Mouse (Mus musculus) frontal cortex, adult (tissue): Measurements from ENCODE around the gene Immp2l.

Experiments
- ATAC-seq: cut with Nextera tagmentation; 2 replicates; pipeline ENCODE4 v1.9.2; 2017; ENCODE audit warnings: mild to moderate bottlenecking, moderate library complexity, mixed read lengths; ENCODE audit not compliant: low TSS enrichment

Immp2l gene

DNA sequence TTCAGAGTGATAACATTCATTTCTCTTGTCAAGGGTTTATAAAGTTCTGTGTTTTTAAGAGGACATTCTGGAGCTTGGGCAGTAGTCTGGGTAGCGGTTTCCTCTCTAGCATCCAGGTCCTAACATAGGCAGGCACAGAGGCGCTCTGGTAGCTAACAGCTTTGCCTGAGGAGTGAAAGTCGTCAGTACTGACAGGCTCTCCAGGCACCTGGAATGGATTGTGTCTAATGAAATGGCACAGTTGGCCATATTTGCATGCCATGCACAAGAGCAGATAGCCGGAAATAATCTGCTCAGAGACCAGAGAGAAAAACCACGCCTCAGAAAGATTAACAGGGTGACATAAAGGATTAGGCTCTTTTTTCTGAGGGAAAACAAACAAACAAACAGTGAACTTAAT is 403.6 kb downstream of the Immp2l start:
- ATAC-seq = 0 out of 2 replicates have a peak, but pooled peaks have one; percentile 23

GRCm38 (mm10) chr12:41428806-41429205 is 404.9 kb downstream of the Immp2l start:
- no peak for ATAC-seq

GRCm38 (mm10) chr12:41436206-41436985 is 412.5 kb downstream of the Immp2l start:
- no peak for ATAC-seq

- no peak for ATAC-seq
Observed at GRCm38 (mm10) chr12:41438446-41438845, 414.6 kb downstream of the Immp2l start.

DNA sequence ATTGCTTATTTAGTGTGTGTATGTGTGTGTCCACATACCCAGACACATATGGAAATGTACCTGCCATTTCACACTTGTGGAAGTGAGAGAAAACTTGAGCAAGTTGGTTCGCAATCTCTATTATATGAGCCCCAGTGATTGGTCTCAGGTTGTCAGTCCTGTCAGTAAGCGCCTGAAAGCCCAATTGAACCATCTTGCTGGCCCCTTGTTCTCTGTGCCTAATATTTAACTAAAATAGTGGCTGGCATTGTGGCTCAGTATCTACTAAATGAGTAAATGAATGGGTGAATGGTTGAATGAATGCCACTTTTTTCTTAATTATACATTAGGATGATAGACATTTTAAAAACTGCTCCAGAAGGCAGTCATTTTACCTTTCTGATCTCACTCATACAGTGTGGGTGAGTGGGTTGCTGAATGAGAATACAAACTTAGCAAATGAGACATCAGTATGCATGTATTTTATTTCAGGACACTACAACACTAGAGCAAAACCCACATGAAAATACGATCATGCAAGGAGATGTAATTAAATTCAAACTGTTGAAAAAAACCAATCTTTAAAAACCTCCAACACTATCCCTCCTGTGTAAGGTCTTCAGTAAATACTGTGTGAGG is 444.6 kb downstream of the Immp2l start:
- ATAC-seq = peak; percentile 69; the same call in 1 of the 2 replicates

DNA sequence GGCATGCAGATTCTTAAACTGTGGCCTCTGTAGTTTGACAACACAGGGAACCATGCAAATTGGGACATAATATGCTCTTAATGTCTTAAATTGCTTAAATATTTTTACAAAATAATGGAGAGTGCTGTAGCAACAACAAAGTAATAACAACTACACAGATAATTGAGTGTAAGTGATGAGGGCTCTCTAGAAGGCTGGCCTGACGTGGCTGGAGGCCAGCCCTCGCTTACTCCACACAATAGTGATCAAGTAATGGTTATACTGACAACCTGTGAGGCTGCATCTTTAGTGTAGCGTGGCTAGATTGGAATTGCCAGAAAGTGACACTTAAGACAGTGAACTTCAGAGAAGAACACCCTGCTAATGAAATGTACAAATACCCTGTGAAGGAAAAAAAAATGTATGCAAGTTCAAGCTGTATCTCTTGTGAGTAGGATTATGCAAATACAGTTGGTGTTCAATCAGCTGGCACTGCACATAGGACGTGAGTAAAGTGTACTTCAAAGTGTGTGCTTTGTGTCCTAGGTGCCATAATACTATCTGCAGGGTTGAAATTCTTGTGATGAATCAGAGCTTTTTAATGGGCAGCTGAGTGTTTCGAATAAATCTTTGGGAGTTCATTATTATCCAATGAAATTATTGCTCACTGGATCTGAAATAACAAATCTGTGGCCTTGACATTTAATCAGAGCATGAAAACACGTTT is 445.4 kb downstream of the Immp2l start:
- 0 out of 2 replicates have a peak, but pooled peaks have one; percentile 22 for ATAC-seq

GRCm38 (mm10) chr12:41481486-41481885 is 457.6 kb downstream of the Immp2l start:
- ATAC-seq = no peak

GRCm38 (mm10) chr12:41483091-41483592 is 459.3 kb downstream of the Immp2l start:
- peak; percentile 17; the same call in 1 of the 2 replicates for ATAC-seq

DNA sequence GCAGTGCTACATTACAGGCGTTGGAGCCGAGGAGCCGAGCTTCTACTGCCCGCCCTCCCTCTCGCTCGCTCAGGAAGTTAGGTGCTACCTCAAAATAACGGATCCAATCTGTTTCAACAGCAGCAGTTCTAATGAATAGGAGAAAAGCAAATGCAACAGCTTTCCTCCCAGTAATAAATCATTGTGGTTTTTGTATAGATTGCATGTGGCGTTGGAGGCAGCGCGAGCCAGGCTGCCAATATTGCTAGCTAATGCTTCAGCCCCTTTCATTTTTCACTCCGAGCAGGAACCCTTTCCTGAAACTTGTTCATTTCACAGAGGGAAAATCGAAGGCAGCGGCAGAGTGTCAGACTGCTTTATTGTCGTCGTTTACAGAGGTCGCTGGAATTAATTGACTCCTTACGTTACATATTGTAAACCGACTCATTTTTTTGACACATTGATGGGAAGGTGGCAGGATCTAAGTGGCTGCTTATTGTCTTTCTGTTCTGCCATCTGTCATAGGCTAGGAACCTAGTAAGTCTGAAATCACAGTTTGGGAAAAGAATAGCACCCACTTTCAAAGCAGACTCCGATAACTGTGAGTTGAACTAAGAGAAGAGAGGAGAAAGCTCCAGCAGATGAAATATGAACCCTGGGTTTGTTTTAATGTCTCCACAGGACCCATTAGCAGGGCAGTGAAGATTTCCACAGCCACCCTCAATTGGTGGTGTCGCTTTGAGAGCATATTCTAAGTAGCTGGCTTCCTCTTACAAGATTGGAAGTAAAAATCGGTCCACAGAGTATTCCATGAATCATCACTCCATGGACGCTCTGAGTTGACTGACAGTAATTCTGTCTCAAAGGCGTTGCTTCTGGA is 459.9 kb downstream of the Immp2l start:
- ATAC-seq = peak; percentile 24

DNA sequence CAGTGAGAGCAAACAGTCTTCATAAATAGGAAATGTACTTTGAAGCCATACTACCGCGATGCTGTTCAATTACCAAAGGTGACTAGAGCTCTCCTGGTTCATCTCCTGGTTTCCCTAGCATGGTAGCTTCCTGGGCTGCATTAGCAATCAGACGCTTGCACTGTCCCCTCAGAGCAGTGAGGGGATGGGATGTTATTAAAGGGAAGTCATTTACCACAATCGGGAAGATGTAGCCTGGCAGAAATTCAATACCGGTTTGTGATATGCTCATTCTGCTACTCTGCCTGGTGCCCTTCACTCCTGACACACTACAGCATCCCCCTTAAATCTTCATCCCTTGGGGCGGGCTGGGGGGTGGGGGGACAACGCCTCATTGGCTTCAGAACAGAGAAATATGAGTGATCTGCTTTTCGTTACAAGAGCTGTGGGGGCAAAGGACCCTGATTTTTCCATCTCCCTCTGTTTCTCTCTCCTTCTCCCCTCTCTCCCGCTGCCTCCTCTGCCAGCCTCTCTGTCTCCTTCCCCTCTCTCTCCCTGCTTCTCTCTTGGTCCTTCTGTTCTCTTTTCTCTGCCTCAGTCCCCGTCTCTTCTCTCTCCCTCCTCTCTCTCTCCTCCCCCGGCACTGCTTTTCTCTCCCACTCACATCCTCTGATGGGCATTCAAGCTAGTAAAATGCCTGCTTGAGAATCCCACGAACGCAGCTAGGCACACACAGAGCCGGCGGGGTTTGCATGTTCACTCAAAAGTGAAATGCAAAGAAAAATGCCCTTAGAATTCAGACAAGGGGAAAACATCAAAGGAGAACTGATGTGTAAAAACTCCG is 461.0 kb downstream of the Immp2l start:
- peak; percentile 60 for ATAC-seq

- ATAC-seq = peak; percentile 85
Observed at GRCm38 (mm10) chr12:41485512-41486215, 461.8 kb downstream of the Immp2l start.

GRCm38 (mm10) chr12:41486331-41486730 is 462.4 kb downstream of the Immp2l start, which contains the start of gene Lrrn3:
Gene Lrrn3 (minus strand): TSS chr12:41486431.
- ATAC-seq = no peak

GRCm38 (mm10) chr12:41487005-41487404 is 463.1 kb downstream of the Immp2l start:
- ATAC-seq = no peak

GRCm38 (mm10) chr12:41494620-41495019 is 470.7 kb downstream of the Immp2l start:
- ATAC-seq = peak; percentile 57; the same call in 1 of the 2 replicates

- no peak for ATAC-seq
Observed at GRCm38 (mm10) chr12:41500049-41500820, 476.3 kb downstream of the Immp2l start.

- peak; percentile 82 for ATAC-seq
Observed at GRCm38 (mm10) chr12:41508610-41509009, 484.7 kb downstream of the Immp2l start.

GRCm38 (mm10) chr12:41510588-41510987 is 486.7 kb downstream of the Immp2l start:
- ATAC-seq = peak; percentile 92

DNA sequence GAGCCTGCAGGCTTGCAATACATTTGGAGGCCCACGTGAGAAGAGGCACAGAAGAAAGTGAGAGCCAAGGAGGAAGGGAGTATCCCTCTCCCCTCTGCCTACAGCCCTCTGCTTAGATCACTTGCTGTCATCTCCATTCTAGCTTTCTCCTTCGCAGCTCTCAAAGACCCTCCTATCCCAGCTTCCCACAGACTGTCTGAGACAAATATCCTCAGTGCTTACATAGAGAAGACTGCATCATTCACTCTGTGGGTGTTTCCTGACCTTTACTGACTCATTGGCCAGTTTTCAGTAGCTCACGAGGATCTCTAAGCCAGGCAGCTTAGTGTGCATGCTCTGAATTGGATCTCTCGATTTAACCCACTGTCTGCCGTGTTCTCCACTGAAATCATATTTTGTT is 495.0 kb downstream of the Immp2l start:
- ATAC-seq = no peak; the same call in none of the 2 replicates

GRCm38 (mm10) chr12:41520326-41520725 is 496.4 kb downstream of the Immp2l start:
- no peak for ATAC-seq
